Mouse (Mus musculus) lung, postnatal 0 days (tissue): ENCODE measurements at regions not wholly inside any gene's neighbourhood (a gene's known extent, or its start where the extent isn't known, plus 50 kb on each side); places are given as distances from the start of the nearest gene placed in this dataset.

ENCODE experiments used
- ATAC-seq: fragments of 200-750 bp; cut with Nextera tagmentation; 2 replicates; pipeline ENCODE4 v1.8.0; 2017; ENCODE audit warnings: moderate library complexity
- DNase-seq: peaks from one replicate; pipeline ENCODE4 v3.0.0-alpha.2; 2016; ENCODE audit warnings: low spot score
- H3K27ac ChIP-seq: fragments of 300-500 bp; sonication (generic); 2 replicates; pipeline ENCODE4 v1.5.1; 2014; ENCODE audit warnings: antibody characterized with exemption, mild to moderate bottlenecking, low read length, mixed read lengths
- H3K27me3 ChIP-seq: fragments of 300-500 bp; sonication (generic); replicated peaks from 2 replicates; pipeline ENCODE4 v1.6.1; 2014; ENCODE audit warnings: low read length, mixed read lengths; ENCODE audit not compliant: insufficient read depth
- H3K36me3 ChIP-seq: fragments of 300-500 bp; sonication (generic); 2 replicates; pipeline ENCODE4 v1.6.1; 2014; ENCODE audit warnings: low read length, mixed read lengths; ENCODE audit not compliant: insufficient read depth
- H3K4me1 ChIP-seq: fragments of 300-500 bp; sonication (generic); 2 replicates; pipeline ENCODE4 v1.6.1; 2014; ENCODE audit warnings: antibody characterized with exemption, low read depth, low read length, mixed read lengths; ENCODE audit not compliant: insufficient read depth
- H3K4me2 ChIP-seq: fragments of 300-500 bp; sonication (generic); replicated peaks from 2 replicates; pipeline ENCODE4 v1.6.1; 2014; ENCODE audit warnings: low read depth, mild to moderate bottlenecking, low read length, moderate library complexity, mixed read lengths
- H3K4me3 ChIP-seq: fragments of 300-500 bp; sonication (generic); 2 replicates; pipeline ENCODE4 v1.5.1; 2014; ENCODE audit warnings: low read depth, low read length
- H3K9ac ChIP-seq: fragments of 300-500 bp; sonication (generic); replicated peaks from 2 replicates; pipeline ENCODE4 v1.6.1; 2014; ENCODE audit warnings: low read depth, mild to moderate bottlenecking
- H3K9me3 ChIP-seq: fragments of 300-500 bp; sonication (generic); 2 replicates; pipeline ENCODE4 v1.6.1; 2016; ENCODE audit warnings: low read length, mixed read lengths
- CTCF ChIP-seq: IDR thresholded peaks from 2 replicates; pipeline ENCODE4 v1.5.1; 2016; ENCODE audit warnings: antibody characterized with exemption, mild to moderate bottlenecking
- EP300 ChIP-seq: IDR thresholded peaks from 2 replicates; pipeline ENCODE4 v1.6.1; 2016; ENCODE audit warnings: antibody characterized with exemption, mild to moderate bottlenecking, control low read depth
- WGBS: fragments of 180-500 bp; shearing (Covaris S2); extraction: QIAGEN DNeasy Blood & Tissue Kit; methylation state at CpG from one replicate; pipeline ENCODE4 v1.1.7; 2014; 5-methylcytosine and 5-hydroxymethylcytosine counted together

GRCm38 (mm10) chrX:122021749-122022148 lies 375.5 kb downstream of the Nap1l3 start:
- no peak overlapping the region for H3K27ac ChIP-seq

More at GRCm38 (mm10) chrX:122021749-122022148, 375.5 kb downstream of the Nap1l3 start:
- DNase-seq, result no peak
- H3K9ac ChIP-seq, result no peak overlapping the region
- 43% methylated on average over 1 of the region's 1 CpGs for WGBS
- no peaks in the 10 kb centered on the region for H3K9me3 ChIP-seq
- no peak overlapping the region for H3K4me3 ChIP-seq
- no peak overlapping the region for H3K4me2 ChIP-seq
- ATAC-seq, result no peak
- no peaks in the 10 kb centered on the region for H3K4me1 ChIP-seq
- TF ChIP-seq CTCF (peak; percentile 36), EP300 (no peak)
- H3K27me3 ChIP-seq, result no peaks in the 10 kb centered on the region
- H3K36me3 ChIP-seq, result no peaks in the 10 kb centered on the region
